Mouse (Mus musculus): ENCODE results near the gene Ina.

The Ina gene

DNA sequence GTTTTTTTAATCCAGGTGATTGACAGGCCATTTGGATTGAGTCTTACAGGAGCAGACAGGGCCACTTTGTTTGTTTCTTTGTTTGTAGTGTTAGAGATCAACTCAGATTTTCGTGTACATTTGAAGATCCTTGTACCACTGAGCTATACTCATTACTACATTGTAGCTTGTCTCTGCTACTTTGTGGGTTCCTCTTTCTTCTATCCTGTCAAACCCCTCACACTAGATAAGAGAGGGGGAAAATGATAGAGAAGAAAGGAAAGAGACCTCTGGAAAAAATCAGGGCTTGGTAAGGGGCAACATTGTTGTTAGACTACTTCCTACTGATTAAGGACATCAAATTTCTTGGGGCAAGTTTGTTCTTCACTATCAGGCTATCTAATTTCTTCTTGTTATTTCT is 43.2 kb downstream of the Ina start:
- no peak for TF ChIP-seq GATA4 (IDR thresholded peaks at IDR 0.05; ENCODE audit: insufficient replicate concordance, low read length)

DNA sequence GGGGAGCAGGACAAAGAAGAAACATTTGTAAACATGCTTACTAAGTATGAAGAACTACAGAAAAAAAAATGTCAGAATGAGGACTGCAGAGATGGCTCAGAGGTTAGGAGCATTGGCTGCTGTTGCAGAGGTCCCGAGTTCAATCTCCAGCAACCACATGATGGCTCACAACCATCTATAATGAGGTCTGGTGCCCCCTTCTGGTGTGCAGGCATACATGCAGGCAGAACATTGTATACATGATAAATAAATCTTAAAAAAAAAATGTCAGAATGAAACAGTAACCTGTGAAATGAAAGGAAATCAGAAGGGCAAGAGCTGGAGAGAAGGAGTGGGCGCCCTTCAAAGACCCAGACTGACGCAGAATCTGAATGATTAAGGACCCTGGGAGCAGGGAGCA is 51.4 kb downstream of the Ina start:
- TF ChIP-seq GATA4 (IDR thresholded peaks at IDR 0.05; ENCODE audit: insufficient replicate concordance, low read length): no peak

DNA sequence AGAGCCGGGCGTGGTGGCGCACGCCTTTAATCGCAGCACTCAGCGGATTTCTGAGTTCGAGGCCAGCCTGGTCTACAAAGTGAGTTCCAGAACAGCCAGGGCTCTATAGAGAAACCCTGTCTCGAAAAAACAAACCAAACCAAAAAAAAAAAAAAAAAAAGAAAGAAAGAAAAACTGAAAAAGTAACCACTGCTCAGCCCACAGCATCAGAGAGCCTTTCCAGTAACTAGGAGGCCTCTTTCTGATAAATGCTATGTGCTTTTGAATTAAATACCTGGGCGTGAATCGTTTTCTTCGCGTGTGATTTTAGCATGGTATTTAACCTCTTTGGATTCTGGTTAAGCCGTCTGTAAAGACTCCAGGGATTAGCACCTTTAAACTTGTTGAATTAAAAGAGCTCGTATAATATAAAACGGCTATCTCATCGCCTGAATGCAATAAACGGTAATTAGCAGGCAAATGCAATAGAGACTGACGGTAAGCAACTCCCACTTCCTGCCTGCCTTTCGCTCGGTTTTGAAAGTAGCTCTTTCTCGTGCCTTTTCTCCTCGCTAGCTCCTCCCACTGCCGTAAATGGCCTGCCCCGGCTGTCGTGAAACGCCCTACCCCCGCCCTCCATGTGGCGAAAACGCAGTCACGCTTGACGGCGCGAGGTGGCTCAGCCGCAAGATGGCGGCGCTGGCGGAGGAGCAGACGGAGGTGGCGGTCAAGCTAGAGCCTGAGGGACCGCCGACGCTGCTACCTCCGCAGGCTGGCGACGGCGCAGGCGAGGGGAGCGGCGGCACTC is 52.8 kb downstream of the Ina start, which contains the start of gene Taf5:
Taf5 (plus strand) TSS at position 651 of the 787 bp plus-strand sequence.
- TF ChIP-seq GATA4 (IDR thresholded peaks at IDR 0.05; ENCODE audit: insufficient replicate concordance, low read length): no peak; the same call in 1 of the 2 replicates

DNA sequence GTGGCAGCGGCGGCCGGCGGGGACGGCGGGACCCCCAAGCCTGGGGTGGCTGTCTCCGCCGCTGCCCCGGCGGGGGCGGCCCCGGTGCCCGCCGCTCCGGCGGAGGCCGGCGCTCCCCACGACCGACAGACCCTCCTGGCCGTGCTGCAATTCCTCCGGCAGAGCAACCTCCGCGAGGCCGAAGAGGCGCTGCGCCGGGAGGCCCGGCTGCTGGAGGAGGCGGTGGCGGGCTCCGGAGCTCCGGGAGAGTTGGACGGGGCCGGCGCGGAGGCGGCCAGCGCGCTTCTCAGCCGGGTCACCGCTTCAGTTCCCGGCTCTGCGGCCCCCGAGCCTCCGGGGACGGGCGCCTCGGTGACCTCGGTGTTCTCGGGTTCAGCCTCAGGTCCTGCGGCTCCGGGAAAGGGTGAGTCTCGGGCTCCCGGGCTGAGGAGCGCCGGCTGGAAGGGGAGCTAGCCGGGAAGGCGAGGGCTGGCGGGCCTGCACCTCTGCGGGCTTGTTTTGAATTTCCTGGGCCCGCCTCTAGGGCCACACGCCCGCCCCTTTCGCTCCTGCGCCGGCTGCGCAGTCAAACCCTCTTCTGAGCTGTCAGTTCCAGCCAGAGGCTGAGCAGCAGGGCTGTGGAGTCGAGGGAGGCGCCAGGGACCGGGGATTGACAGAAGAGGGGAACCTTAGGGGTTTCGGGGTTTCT is 53.6 kb downstream of the Ina start:
- no peak for TF ChIP-seq GATA4 (IDR thresholded peaks at IDR 0.05; ENCODE audit: insufficient replicate concordance, low read length)

Data from liver, adult (tissue).